Mouse (Mus musculus) embryonic facial prominence, embryonic 12.5 days (tissue): ENCODE measurements around the gene Klrc3. TPM values are rescaled to one million over a fixed set of nuclear protein-coding genes. Genes with fewer than 3 reads are reported as not detected.
"Not testable (repeated sequence)": the region's sequence is repeated elsewhere in the genome, so short reads cannot be mapped to it uniquely, and the experiment has no call there.

Experiments
- ATAC-seq: fragments of 200-750 bp; cut with Nextera tagmentation; 2 replicates; pipeline ENCODE4 v1.8.0; 2017; ENCODE audit not compliant: insufficient number of reproducible peaks, insufficient read depth, low FRiP score, low TSS enrichment
- H3K27ac ChIP-seq: fragments of 300-500 bp; sonication (generic); 2 replicates; pipeline ENCODE4 v1.5.1; 2016; ENCODE audit warnings: mild to moderate bottlenecking
- H3K27me3 ChIP-seq: fragments of 300-500 bp; sonication (generic); 2 replicates; pipeline ENCODE4 v1.6.1; 2016; ENCODE audit warnings: mild to moderate bottlenecking, moderate library complexity
- H3K36me3 ChIP-seq: fragments of 300-500 bp; sonication (generic); 2 replicates; pipeline ENCODE4 v1.6.1; 2016; ENCODE audit warnings: mild to moderate bottlenecking
- H3K4me1 ChIP-seq: fragments of 300-500 bp; sonication (generic); 2 replicates; pipeline ENCODE4 v1.6.1; 2016
- H3K4me2 ChIP-seq: fragments of 300-500 bp; sonication (generic); replicated peaks from 2 replicates; pipeline ENCODE4 v1.6.1; 2016; ENCODE audit warnings: mild to moderate bottlenecking, moderate library complexity
- H3K4me3 ChIP-seq: fragments of 300-500 bp; sonication (generic); 2 replicates; pipeline ENCODE4 v1.5.1; 2016; ENCODE audit warnings: mild to moderate bottlenecking
- H3K9ac ChIP-seq: fragments of 300-500 bp; sonication (generic); 2 replicates; pipeline ENCODE4 v1.6.1; 2016; ENCODE audit warnings: mild to moderate bottlenecking, moderate library complexity
- H3K9me3 ChIP-seq: fragments of 300-500 bp; sonication (generic); 2 replicates; pipeline ENCODE4 v1.6.1; 2016; ENCODE audit warnings: mild to moderate bottlenecking, moderate library complexity
- WGBS: fragments of 180-500 bp; shearing (Covaris S2); methylation state at CpG from one replicate; pipeline ENCODE4 v1.1.7; 2016; 5-methylcytosine and 5-hydroxymethylcytosine counted together
- polyA plus RNA-seq: library from polyadenylated mRNA; unstranded; fragments of >200 nt; fragmentation: Nextera tagmentation; extraction: Ambion mirVana; gene quantifications from 2 replicates; pipeline ENCODE4 v1.2.1, GENCODE M21; 2016

Klrc3 gene
- polyA plus RNA-seq: not detected in 2 replicates

GRCm38 (mm10) chr6:129643237-129643636 is at the start of gene Klrc3:
Gene Klrc3, minus strand, starts transcription at chr6:129643337.
- not testable (repeated sequence) for H3K9ac ChIP-seq, H3K36me3 ChIP-seq, ATAC-seq, H3K9me3 ChIP-seq, H3K4me1 ChIP-seq, H3K27ac ChIP-seq, H3K27me3 ChIP-seq, H3K4me2 ChIP-seq, H3K4me3 ChIP-seq
- WGBS: 86% methylated on average over 3 of the region's 3 CpGs

DNA sequence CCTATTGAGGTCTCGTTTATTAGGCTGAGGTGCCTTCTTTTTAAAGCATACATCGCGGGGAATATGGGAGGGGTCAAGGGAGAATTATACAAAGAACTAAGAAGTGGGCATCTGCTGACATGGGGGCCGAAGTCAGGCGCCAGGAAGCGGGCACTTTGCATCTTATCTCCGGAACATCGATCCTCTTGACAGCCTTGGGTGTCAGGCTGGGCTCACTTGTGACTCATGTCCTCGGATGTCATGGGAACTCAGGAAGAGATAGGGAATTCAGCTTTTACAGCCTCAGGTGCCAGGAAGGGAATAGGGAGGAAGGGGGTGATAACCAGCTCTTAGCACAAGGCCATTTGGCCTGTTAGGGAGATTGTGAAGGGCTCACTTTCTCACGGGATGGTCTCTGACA is 48.3 kb upstream of the Klrc3 start:
- not testable (repeated sequence) for H3K4me2 ChIP-seq, H3K27me3 ChIP-seq, H3K9me3 ChIP-seq, H3K27ac ChIP-seq, ATAC-seq, H3K4me1 ChIP-seq, H3K9ac ChIP-seq, H3K4me3 ChIP-seq, H3K36me3 ChIP-seq
- 76% methylated on average over 10 of the region's 10 CpGs for WGBS

DNA sequence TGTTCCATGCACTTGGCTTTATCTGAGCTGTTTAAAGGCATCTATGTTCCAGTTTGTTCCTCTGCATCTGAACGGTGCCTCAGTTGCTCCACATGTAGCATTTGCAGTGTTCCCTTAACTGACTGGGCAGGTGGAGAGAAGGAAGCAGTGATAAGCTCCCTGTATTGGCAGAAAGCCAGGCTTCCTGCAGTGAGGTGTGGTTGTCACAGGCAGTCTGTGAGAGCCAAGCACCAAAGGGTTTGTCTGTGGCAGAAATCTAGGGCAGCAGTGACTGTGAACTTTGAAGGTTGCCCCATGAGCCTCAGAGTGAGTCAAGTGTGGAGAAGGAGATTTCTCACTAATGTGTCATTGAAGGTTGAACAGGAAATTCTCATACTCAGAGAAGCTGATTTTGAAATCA is 37.2 kb upstream of the Klrc3 start:
- WGBS: 67% methylated on average over 1 of the region's 1 CpGs
- Histone ChIP-seq H3K36me3 (no peaks in the 10 kb centered on the region), H3K9ac (no peak overlapping the region), H3K4me2 (no peak overlapping the region), H3K4me1 (no peaks in the 10 kb centered on the region), H3K27me3 (no peaks in the 10 kb centered on the region), H3K9me3 (peaks cover 2% of the 10 kb centered on the region; the same call in 1 of the 2 replicates), H3K27ac (no peak overlapping the region), H3K4me3 (no peak overlapping the region)
- no peak for ATAC-seq

DNA sequence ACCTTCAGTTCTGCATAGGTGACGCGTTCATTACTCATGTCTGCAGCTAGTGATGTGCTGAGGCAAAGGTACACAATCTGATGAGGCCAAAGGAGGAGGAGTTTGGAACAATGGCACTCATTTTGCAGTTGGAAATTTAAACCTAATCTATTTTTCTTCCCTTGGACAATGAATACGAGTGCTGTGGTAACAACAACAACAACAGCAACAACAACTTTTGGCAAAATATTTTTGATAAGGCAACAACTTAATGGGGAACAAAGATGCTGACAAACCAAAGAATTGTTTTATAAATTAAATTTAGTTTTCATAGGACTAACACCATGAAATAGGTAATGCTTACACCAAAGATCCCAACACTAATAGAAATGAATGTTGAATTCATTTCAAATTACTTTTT is 35.7 kb upstream of the Klrc3 start, which contains the start of gene Klrc1:
TSS of gene Klrc1 (minus strand) at position 101 of the 400 bp plus-strand sequence.
- Histone ChIP-seq H3K9me3 (0 out of 2 replicates have a peak, but pooled peaks cover 1% of the 10 kb centered on the region), H3K9ac (no peak within 1 kb of the TSS), H3K27me3 (no peaks in the 10 kb centered on the region), H3K4me3 (no peak within 1 kb of the TSS), H3K36me3 (no peaks in the 10 kb centered on the region), H3K4me2 (no peak within 1 kb of the TSS), H3K4me1 (no peaks in the 10 kb centered on the region), H3K27ac (no peak within 1 kb of the TSS)
- 82% methylated on average over 3 of the region's 3 CpGs for WGBS
- no peak for ATAC-seq

- H3K4me1 ChIP-seq, H3K27ac ChIP-seq, H3K9ac ChIP-seq, ATAC-seq, H3K27me3 ChIP-seq, H3K9me3 ChIP-seq, H3K36me3 ChIP-seq, H3K4me2 ChIP-seq, H3K4me3 ChIP-seq: not testable (repeated sequence)
- WGBS: no CpG with 5 or more reads among the region's 3 CpGs
Observed at GRCm38 (mm10) chr6:129661301-129661700, 18.2 kb upstream of the Klrc3 start.

DNA sequence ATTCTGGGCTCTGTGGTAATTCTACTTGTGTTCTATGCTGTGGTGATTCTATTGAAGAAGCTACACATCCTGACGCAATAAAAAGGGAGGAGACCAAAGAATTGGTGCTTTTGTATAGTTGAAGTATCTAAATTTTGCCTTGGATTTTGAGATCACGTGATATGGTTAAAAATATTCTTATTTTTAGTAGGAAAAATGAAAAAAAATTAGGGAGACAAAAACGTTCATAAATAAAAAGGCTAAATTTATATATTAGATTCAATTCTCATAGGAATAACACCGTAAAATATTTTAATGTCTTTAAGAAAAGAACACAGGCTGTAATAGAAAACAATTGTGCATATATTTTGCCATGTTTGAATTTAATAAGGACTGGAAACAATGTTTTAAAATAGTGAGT is 17.5 kb upstream of the Klrc3 start, which contains the start of gene Klrc2:
TSS of gene Klrc2 (minus strand) at position 101 of the 400 bp plus-strand sequence.
- not testable (repeated sequence) for H3K9ac ChIP-seq, H3K36me3 ChIP-seq, H3K4me3 ChIP-seq, H3K27me3 ChIP-seq, H3K27ac ChIP-seq, ATAC-seq, H3K4me1 ChIP-seq, H3K4me2 ChIP-seq, H3K9me3 ChIP-seq
- 77% methylated on average over 4 of the region's 4 CpGs for WGBS

DNA sequence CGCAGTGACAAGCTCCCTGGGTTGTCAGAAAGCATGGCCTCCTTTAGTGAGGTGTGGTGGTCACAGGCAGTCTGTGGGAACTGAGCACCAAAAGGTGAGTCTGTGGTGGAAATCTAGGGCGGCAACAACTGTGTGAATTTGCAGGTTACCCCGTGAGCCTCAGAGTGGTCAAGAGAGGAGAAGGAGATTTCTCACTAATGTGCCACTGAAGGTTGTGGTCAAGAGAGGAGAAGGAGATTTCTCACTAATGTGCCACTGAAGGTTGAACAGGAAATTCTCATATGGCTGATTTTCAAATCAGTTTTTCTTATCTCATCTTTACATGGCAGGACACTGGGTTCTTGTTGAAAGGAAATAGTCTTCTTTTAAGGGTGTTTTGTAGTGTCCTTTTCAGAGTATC is 917 bp upstream of the Klrc3 start:
- WGBS: 80% methylated on average over 1 of the region's 3 CpGs
- H3K27ac ChIP-seq, H3K4me3 ChIP-seq: not testable (repeated sequence)

GRCm38 (mm10) chr6:129631046-129631445 is 12.1 kb downstream of the Klrc3 start:
- H3K4me1 ChIP-seq, H3K27ac ChIP-seq, H3K4me3 ChIP-seq, H3K9ac ChIP-seq, H3K27me3 ChIP-seq, ATAC-seq, H3K36me3 ChIP-seq, H3K9me3 ChIP-seq, H3K4me2 ChIP-seq: not testable (repeated sequence)
- WGBS: 74% methylated on average over 2 of the region's 2 CpGs

More for the DNA sequence above, 917 bp upstream of the Klrc3 start:
- H3K9me3 ChIP-seq, H3K4me2 ChIP-seq, ATAC-seq, H3K36me3 ChIP-seq, H3K9ac ChIP-seq, H3K4me1 ChIP-seq, H3K27me3 ChIP-seq: not testable (repeated sequence)

DNA sequence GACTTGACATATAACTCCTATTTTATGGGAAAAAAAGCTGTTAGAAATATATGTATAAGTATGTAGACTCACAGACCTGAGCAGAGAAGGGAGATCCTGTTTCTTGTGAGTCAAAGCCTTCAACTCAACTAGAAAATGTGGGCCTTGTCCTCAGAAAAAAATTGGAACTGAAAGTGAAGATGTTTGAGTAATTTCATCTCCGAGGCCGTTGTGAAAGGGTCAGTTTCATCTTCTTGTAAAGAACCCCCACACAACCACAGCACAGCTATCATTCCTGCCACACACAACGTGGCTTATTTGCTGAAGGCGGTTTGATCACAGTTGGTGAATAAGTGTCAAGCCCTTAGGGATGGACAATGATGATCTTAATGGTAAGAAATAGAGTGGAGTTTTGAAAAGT is 19.4 kb downstream of the Klrc3 start, which contains the start of gene Klrk1:
TSS of gene Klrk1 (minus strand) at position 130 of the 400 bp plus-strand sequence.
- ATAC-seq: no peak
- 84% methylated on average over 4 of the region's 4 CpGs for WGBS
- Histone ChIP-seq H3K27me3 (no peaks in the 10 kb centered on the region), H3K4me1 (no peaks in the 10 kb centered on the region), H3K27ac (no peak within 1 kb of the TSS), H3K9me3 (no peaks in the 10 kb centered on the region), H3K4me3 (no peak within 1 kb of the TSS), H3K4me2 (no peak within 1 kb of the TSS), H3K9ac (no peak within 1 kb of the TSS), H3K36me3 (no peaks in the 10 kb centered on the region)

GRCm38 (mm10) chr6:129608372-129608771 is 34.8 kb downstream of the Klrc3 start:
- Histone ChIP-seq H3K9me3 (no peaks in the 10 kb centered on the region), H3K4me1 (no peaks in the 10 kb centered on the region), H3K27me3 (no peaks in the 10 kb centered on the region), H3K36me3 (no peaks in the 10 kb centered on the region), H3K27ac (no peak overlapping the region), H3K4me2 (no peak overlapping the region), H3K4me3 (no peak overlapping the region), H3K9ac (no peak overlapping the region)
- no peak for ATAC-seq

DNA sequence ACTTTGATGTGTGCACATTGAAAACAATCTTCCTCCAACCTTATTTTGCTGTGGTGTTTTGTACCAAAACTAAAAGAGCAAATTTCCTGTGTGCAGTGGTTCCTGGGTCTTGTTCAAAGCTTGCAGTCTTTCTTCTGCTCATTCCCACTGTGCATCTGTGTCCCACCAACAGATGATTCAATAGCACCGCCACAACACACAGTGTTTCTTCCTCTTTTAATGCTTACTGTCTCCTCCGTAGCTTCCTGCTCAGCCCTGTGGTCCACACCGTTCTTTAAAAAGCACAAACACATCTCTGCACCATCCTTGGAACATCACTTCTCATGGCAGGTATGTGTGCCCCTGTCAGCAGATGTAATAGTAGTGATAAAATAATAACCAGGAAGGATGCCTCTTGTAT is 51.6 kb downstream of the Klrc3 start, which contains the start of gene Klrd1:
TSS of gene Klrd1 (plus strand) at position 275 of the 400 bp plus-strand sequence.
- H3K27me3 ChIP-seq: no peaks in the 10 kb centered on the region
- ATAC-seq: no peak

More for the DNA sequence above, 51.6 kb downstream of the Klrc3 start, which contains the start of gene Klrd1:
- Histone ChIP-seq H3K4me2 (no peak within 1 kb of the TSS), H3K27ac (no peak within 1 kb of the TSS), H3K4me3 (no peak within 1 kb of the TSS), H3K36me3 (no peaks in the 10 kb centered on the region), H3K4me1 (no peaks in the 10 kb centered on the region), H3K9ac (no peak within 1 kb of the TSS), H3K9me3 (no peaks in the 10 kb centered on the region)
- WGBS: 84% methylated on average over 3 of the region's 3 CpGs
